Mouse (Mus musculus) Patski (cell line): Measurements from ENCODE around the gene Msh5. TPM values are rescaled to one million over a fixed set of nuclear protein-coding genes. Genes with fewer than 3 reads are reported as not detected.

Experiments used
- ATAC-seq: fragments of 100-300 bp; one replicate; pipeline ENCODE4 v1.8.0; 2021
- CTCF ChIA-PET: fragments of 350-600 bp; sonication (Branson Sonifier 250); formaldehyde crosslinking; loops from one replicate; lab custom pipeline; 2022; ENCODE audit warnings: inconsistent platforms; lab: Charles Lee
- POLR2A ChIA-PET: fragments of 350-600 bp; sonication (Branson Sonifier 250); formaldehyde crosslinking; loops from one replicate; lab custom pipeline; 2022; ENCODE audit warnings: antibody characterized with exemption, inconsistent platforms; lab: Charles Lee
- DNase-seq: peaks from one replicate; pipeline ENCODE4 v3.0.0-alpha.2; 2011; ENCODE audit warnings: low read depth, low spot score
- H3K27me3 ChIP-seq: fragments of 371-371 bp; one replicate; pipeline ENCODE4 v1.5.1; 2021
- CTCF ChIP-seq: fragments of 100-300 bp; IDR thresholded peaks from one replicate; pipeline ENCODE4 v1.5.1; 2021
- in situ Hi-C: fragments of 300-500 bp; cut with MboI; formaldehyde crosslinking; loops from 3 replicates; pipeline ENCODE4 v1.11.1; 2018; ENCODE audit warnings: low pct_unique_long_range_greater_than_20kb, mixed read lengths
- polyA plus RNA-seq: library from polyadenylated mRNA; unstranded; gene quantifications from one replicate; pipeline ENCODE4 v1.2.3, GENCODE M21; 2021

Msh5 gene
- polyA plus RNA-seq = 2.9 TPM

- peak; percentile 87 for ATAC-seq
- POLR2A ChIA-PET = interaction anchor here (0.6 to 0.8 kb wide), 2 partner anchors 19 to 25 kb away, joined by 3 read pairs; partner anchors contain the start of gene Sapcd1
- peak; percentile 93 for DNase-seq
- CTCF ChIA-PET = interaction anchor here (1.4 to 1.9 kb wide), 2 partner anchors 17 to 26 kb away, joined by 4 to 6 read pairs; no protein-coding TSS in a partner anchor
- no peak for TF ChIP-seq CTCF
- no peaks in the 10 kb centered on the region for H3K27me3 ChIP-seq
- in situ Hi-C loops = no loop called here
These were observed at the start of gene Msh5 for GRCm38 (mm10) chr17:35046681-35047455. Gene Msh5, minus strand, starts transcription at chr17:35046745.

DNA sequence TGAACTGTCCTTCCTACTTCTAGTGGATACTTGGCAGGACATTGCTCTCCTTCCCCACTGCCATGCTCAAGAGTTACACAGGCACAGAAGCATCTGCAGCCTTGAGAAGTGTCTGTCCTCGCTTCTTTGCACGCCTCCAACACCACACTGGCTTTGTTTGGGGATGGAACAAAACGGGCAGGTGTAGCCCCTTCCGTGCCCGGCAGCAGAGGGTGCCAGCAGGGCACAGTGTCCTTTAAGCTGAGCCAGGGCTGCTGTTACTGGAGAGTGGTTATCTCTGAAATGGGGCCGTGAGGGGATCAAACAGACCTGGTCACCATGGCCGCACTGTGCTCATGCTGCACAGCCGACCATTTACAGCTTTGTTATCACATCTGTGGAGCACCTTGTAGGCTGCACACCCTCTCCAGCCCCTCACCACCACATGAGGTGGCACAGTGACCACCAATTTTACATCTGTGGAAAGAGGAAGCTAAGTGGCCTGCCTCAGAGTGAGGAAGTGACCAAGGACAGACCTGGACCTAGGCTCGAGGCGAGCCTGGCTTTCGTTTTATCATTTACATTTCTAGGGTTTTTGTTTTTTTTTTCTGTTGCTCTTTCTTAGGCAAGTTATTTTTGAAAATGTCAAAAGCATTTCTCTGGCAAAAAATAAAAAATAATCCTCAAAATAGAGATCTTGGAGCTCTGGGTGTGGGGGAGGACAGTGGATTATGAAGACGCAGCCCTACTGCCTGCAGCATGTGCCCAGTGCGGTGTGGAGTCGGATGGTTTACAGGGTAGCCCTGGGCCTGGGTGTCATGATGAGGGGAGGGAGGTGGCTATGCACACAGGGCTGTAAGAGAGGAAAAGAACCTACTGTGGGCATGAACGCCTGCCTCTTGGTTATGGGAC lies 48.2 kb upstream of the Msh5 start:
- in situ Hi-C loops = no loop called here
- ATAC-seq (no peak), DNase-seq (no peak)
- TF ChIP-seq CTCF = no peak
- no peaks in the 10 kb centered on the region for H3K27me3 ChIP-seq
- ChIA-PET POLR2A (interaction anchor here (0.5 to 1.0 kb wide), 2 partner anchors 31 to 69 kb away, joined by 3 read pairs; partner anchors contain the start of gene D17H6S53E), CTCF (interaction anchor here (1.3 kb wide), 1 partner anchor 27 kb away, joined by 3 read pairs; the partner anchor contains the start of genes Csnk2b and Gpank1)

DNA sequence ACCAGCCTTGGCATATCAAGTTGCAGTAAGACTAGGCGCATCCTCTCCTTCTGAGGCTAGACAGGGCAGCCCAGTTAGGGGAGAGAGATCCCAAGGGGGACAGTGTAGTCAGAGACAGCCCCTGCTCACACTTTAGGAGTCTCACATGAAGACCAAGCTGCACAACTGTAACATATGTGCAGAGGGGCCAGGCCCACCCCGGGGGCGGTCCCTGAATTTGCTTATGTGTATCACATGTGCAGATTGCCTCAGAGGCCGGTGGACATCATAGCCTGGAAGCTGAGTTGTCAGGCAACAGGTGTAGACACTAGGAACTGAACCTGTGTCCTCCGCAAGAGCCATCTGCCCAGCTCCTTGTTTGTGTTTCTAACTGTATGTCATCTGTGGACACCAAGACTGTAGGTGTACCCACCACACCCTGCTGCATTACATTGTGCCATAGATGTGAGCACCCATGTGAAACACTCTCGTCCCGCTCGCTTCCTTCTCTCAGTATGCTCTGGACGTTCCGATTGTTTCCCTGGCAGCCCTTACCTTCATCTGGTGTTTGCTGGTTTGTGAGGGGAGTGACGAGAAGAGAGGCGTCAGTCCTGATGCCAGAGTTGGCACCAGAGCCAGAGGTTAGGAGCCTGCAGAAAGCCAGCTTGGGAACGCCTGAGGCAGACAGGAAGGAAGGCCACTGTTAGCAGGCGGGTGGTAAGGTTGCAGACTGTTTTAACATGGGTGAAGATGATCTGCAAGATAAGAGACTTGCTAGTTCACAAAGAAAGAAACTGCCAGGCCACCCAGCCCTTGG lies 46.1 kb upstream of the Msh5 start:
- in situ Hi-C loops = no loop called here
- ATAC-seq = no peak
- no peak for TF ChIP-seq CTCF
- ChIA-PET CTCF (no interaction called here), POLR2A (no interaction called here)
- H3K27me3 ChIP-seq = no peaks in the 10 kb centered on the region
- DNase-seq = no peak

DNA sequence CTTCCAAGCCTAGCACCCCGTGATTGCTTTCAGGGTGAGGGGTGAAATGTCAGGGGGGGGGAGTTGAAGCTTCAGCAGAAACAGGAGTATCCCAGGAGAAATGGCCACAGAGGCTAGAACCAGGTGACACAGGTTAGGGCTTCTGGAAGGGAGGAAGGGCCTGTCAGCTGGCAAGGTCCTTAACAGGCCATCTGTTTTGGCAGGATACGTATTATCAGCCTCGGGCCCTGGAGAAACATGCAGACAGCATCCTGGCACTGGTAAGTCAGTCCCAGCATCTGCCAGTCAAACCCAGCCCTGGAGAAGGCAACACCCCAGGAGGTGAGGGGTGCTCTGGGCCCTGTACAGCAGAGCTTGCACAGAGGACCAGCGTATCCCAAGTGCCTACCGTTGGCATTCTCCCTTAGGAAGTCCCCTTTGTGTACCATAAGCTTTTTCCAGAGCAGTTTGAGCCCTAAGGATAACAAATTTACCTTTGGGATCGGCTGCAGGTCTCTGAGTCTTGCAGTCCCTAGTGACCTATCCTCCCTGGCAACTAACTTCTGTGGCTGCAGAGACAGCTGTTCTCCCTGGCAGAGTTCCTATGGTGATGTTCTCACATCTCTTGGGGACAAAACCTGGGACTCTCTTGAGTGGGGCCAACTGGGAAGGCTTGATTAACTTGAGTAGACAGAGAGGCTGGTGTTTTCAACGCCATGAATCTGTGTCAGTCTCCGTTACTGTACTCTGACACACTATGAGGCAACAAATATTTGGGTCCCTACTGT lies 43.8 kb upstream of the Msh5 start:
- ATAC-seq (no peak), DNase-seq (no peak)
- H3K27me3 ChIP-seq = peaks cover 6% of the 10 kb centered on the region
- no peak for TF ChIP-seq CTCF
- CTCF ChIA-PET = no interaction called here
- in situ Hi-C loops = no loop called here
- POLR2A ChIA-PET = interaction anchor here (0.6 kb wide), 1 partner anchor 92 kb away, joined by 3 read pairs; no protein-coding TSS in a partner anchor

- DNase-seq = peak; percentile 31
- no peak for TF ChIP-seq CTCF
- POLR2A ChIA-PET = interaction anchor here (0.8 to 1.2 kb wide), 3 partner anchors 9 to 35 kb away, joined by 3 to 4 read pairs (median 4); partner anchors contain the start of gene Mpig6b
- CTCF ChIA-PET = no interaction called here
- in situ Hi-C loops = loop anchor here (5.0 kb wide), 1 partner anchor 57 kb away; no protein-coding TSS in a partner anchor
- peak; percentile 94 for ATAC-seq
- peaks cover 6% of the 10 kb centered on the region for H3K27me3 ChIP-seq
These were observed 42.5 kb upstream of the Msh5 start, which contains the start of gene Abhd16a for GRCm38 (mm10) chr17:35088825-35089644. Gene Abhd16a, plus strand, starts transcription at chr17:35089263.

GRCm38 (mm10) chr17:35088151-35088550 lies 41.6 kb upstream of the Msh5 start:
- peaks cover 6% of the 10 kb centered on the region for H3K27me3 ChIP-seq
- ATAC-seq (no peak), DNase-seq (no peak)
- ChIA-PET POLR2A (no interaction called here), CTCF (interaction anchor here (0.6 kb wide), 1 partner anchor 33 kb away, joined by 3 read pairs; no protein-coding TSS in a partner anchor)
- in situ Hi-C loops = loop anchor here (5.0 kb wide), 1 partner anchor 56 kb away; no protein-coding TSS in a partner anchor
- TF ChIP-seq CTCF = no peak

DNA sequence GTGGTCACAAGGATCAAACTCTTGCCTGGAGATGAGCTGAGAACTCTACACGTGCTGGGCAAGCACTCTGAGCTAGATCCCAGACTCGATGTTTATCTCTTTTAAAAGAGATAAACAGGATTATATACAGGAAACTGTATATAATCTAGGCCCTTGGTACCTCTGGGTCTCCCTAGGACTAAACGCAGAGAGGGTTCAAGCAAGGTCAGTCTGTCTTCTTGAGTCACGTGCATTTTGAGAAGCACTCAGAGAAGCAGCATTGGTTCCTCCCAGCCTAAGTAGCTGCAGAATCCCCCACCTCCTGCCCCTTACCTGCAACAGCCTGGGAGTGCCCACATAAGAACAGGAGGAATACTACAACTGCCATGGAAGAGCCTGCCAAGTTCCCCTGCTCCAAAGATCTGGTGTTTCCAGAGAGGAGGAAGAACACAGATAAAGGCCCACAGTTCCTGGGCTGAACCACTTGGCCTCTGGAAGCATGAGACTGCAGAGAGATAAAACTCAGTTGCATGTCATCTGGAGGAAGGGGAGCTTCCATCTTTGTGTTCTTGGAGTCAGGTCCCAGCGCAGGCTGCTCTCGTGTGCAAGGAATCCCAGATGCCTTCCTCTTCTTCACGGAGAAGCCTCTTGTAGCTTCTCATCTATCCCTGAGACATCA lies 38.8 kb upstream of the Msh5 start, which contains the start of gene Ly6g6f:
Gene Ly6g6f, minus strand, starts transcription at position 403 of the 658 bp plus-strand sequence.
- ATAC-seq (no peak), DNase-seq (no peak)
- H3K27me3 ChIP-seq = peaks cover 13% of the 10 kb centered on the region
- CTCF ChIA-PET = interaction anchor here (0.9 to 1.8 kb wide), 3 partner anchors 13 to 64 kb away, joined by 3 to 5 read pairs (median 4); no protein-coding TSS in a partner anchor
- POLR2A ChIA-PET = interaction anchor here (0.6 kb wide), 1 partner anchor 1243 kb away, joined by 3 read pairs; no protein-coding TSS in a partner anchor
- in situ Hi-C loops = loop anchor here (5.0 kb wide), 1 partner anchor 53 kb away; no protein-coding TSS in a partner anchor
- no peak for TF ChIP-seq CTCF
